In genomic region chr14:25196820-25197219, GRCm38 (mm10) we compare ENCODE assay signal across 13 mouse cellular contexts.
DNase-seq lines count a peak whose midpoint lies in the region; ATAC-seq lines count a peak whose summit lies in the region.
"Had no signal": no experiment of that assay in that cellular context is flagged by ENCODE, and none has a peak within 500 bp of the region (broad histone marks: within the 10 kb centered on the region; RNA-seq: fewer than 3 reads in every experiment).

No protein-coding gene starts in this region.

- H3K4me3 ChIP-seq in hindbrain, embryonic 11.5 days (ENCODE audit: low read depth, low read length), result no peak overlapping the region
- H3K4me3 ChIP-seq in hindbrain, embryonic 12.5 days, result no peak overlapping the region
- H3K4me3 ChIP-seq in neural tube, embryonic 13.5 days, result no peak overlapping the region
- H3K4me3 ChIP-seq: forebrain, embryonic 15.5 days; left cerebral cortex, adult 2 months had no signal

- H3K9me3 ChIP-seq in hindbrain, embryonic 11.5 days (ENCODE audit: control insufficient read depth, low read length), result no peaks in the 10 kb centered on the region
- H3K9me3 ChIP-seq in hindbrain, embryonic 12.5 days (replicated peaks), result no peaks in the 10 kb centered on the region
- no peaks in the 10 kb centered on the region for H3K9me3 ChIP-seq in neural tube, embryonic 13.5 days
- H3K9me3 ChIP-seq: forebrain, embryonic 15.5 days had no signal

- H3K4me2 ChIP-seq in hindbrain, embryonic 11.5 days (replicated peaks; ENCODE audit: low read depth, low read length), result no peak overlapping the region
- no peak overlapping the region for H3K4me2 ChIP-seq in hindbrain, embryonic 12.5 days (replicated peaks)
- H3K4me2 ChIP-seq in neural tube, embryonic 13.5 days, result no peak overlapping the region
- H3K4me2 ChIP-seq: forebrain, embryonic 15.5 days had no signal

- WGBS in hindbrain, embryonic 11.5 days, result 62% methylated on average over 5 of the region's 5 CpGs
- 64% methylated on average over 5 of the region's 5 CpGs for WGBS in hindbrain, embryonic 12.5 days
- WGBS in neural tube, embryonic 13.5 days, result 57% methylated on average over 5 of the region's 5 CpGs

- H3K27ac ChIP-seq in hindbrain, embryonic 11.5 days (ENCODE audit: low read depth, low read length), result no peak overlapping the region
- no peak overlapping the region for H3K27ac ChIP-seq in hindbrain, embryonic 12.5 days
- 0 out of 2 replicates have a peak overlapping the region, but pooled peaks have one; percentile 0 for H3K27ac ChIP-seq in neural tube, embryonic 13.5 days (replicated peaks)
- H3K27ac ChIP-seq: forebrain, embryonic 15.5 days; left cerebral cortex, adult 2 months had no signal

- peak; percentile 17 for DNase-seq in hindbrain, embryonic 11.5 days (ENCODE audit: low spot score)
- peak; percentile 25 for DNase-seq in embryo, embryonic 9.5 days (ENCODE audit: extremely low spot score)
- DNase-seq in forelimb bud, embryonic 11.5 days (ENCODE audit: low read depth, low spot score), result peak; percentile 70
- DNase-seq in urinary bladder, postnatal 36 days (ENCODE audit: low spot score in 2 of 2), result no peak
- DNase-seq: cerebellum, postnatal 14 days; kidney, postnatal 10 days; liver, postnatal 0 days; right cerebral cortex, adult 18-20 months had no signal

- no peaks in the 10 kb centered on the region for H3K36me3 ChIP-seq in hindbrain, embryonic 11.5 days (ENCODE audit: control insufficient read depth, insufficient read depth, low read length)
- H3K36me3 ChIP-seq in hindbrain, embryonic 12.5 days, result no peaks in the 10 kb centered on the region
- no peaks in the 10 kb centered on the region for H3K36me3 ChIP-seq in neural tube, embryonic 13.5 days
- H3K36me3 ChIP-seq: forebrain, embryonic 15.5 days had no signal

- H3K9ac ChIP-seq in hindbrain, embryonic 11.5 days (ENCODE audit: low read depth, low read length), result no peak overlapping the region
- no peak overlapping the region for H3K9ac ChIP-seq in hindbrain, embryonic 12.5 days
- H3K9ac ChIP-seq in neural tube, embryonic 13.5 days, result no peak overlapping the region
- H3K9ac ChIP-seq: forebrain, embryonic 15.5 days; liver, postnatal 0 days had no signal

- no peak for ATAC-seq in hindbrain, embryonic 11.5 days (ENCODE audit: low FRiP score)
- ATAC-seq in hindbrain, embryonic 12.5 days (ENCODE audit: low FRiP score), result no peak
- ATAC-seq in neural tube, embryonic 13.5 days (ENCODE audit: low read depth), result no peak
- no peak for ATAC-seq in CD4-positive, CD25-positive, alpha-beta regulatory T cell, adult 4 months
- ATAC-seq: forebrain, embryonic 15.5 days; liver, postnatal 0 days had no signal

- no peaks in the 10 kb centered on the region for H3K27me3 ChIP-seq in hindbrain, embryonic 11.5 days (ENCODE audit: control insufficient read depth, insufficient read depth, low read length)
- H3K27me3 ChIP-seq in hindbrain, embryonic 12.5 days, result no peaks in the 10 kb centered on the region
- no peaks in the 10 kb centered on the region for H3K27me3 ChIP-seq in neural tube, embryonic 13.5 days
- H3K27me3 ChIP-seq: forebrain, embryonic 15.5 days had no signal

- H3K4me1 ChIP-seq in hindbrain, embryonic 11.5 days (replicated peaks; ENCODE audit: control insufficient read depth, insufficient read depth, low read length), result no peaks in the 10 kb centered on the region; the same call in 1 of the 2 replicates
- H3K4me1 ChIP-seq in hindbrain, embryonic 12.5 days, result no peaks in the 10 kb centered on the region
- H3K4me1 ChIP-seq in neural tube, embryonic 13.5 days (replicated peaks), result peaks cover 19% of the 10 kb centered on the region

Comparison
In these comparisons a context has a peak if more than half of its experiments do, and no peak if none do; other contexts are left out.
1. DNase-seq: peak in hindbrain, embryonic 11.5 days (single experiment), embryo, embryonic 9.5 days (single experiment) and forelimb bud, embryonic 11.5 days (single experiment); none in urinary bladder, postnatal 36 days (0 of 2).